Mouse (Mus musculus): ENCODE measurements around the gene Pate2.

The Pate2 gene

GRCm38 (mm10) chr9:35569571-35570534 is at the start of gene Pate2, which contains the start of gene Hyls1:
Gene Pate2 (plus strand): TSS chr9:35570284.
Gene Hyls1 (minus strand): TSS chr9:35570398.
- DNase-seq, result peak; percentile 98

GRCm38 (mm10) chr9:35520631-35521348 is 49.3 kb upstream of the Pate2 start:
- DNase-seq, result no peak

GRCm38 (mm10) chr9:35522241-35522640 is 47.8 kb upstream of the Pate2 start:
- DNase-seq, result no peak

- peak; percentile 16 for DNase-seq
Measured at GRCm38 (mm10) chr9:35522821-35523515, 47.1 kb upstream of the Pate2 start.

- DNase-seq, result peak; percentile 51
Measured at GRCm38 (mm10) chr9:35523541-35523940, 46.5 kb upstream of the Pate2 start.

- peak; percentile 81 for DNase-seq
Measured at GRCm38 (mm10) chr9:35523941-35524411, 46.1 kb upstream of the Pate2 start.

GRCm38 (mm10) chr9:35529141-35529540 is 40.9 kb upstream of the Pate2 start:
- no peak for DNase-seq

GRCm38 (mm10) chr9:35529796-35530195 is 40.3 kb upstream of the Pate2 start:
- DNase-seq, result no peak

GRCm38 (mm10) chr9:35533266-35533665 is 36.8 kb upstream of the Pate2 start:
- DNase-seq, result peak; percentile 37

GRCm38 (mm10) chr9:35535110-35535509 is 35.0 kb upstream of the Pate2 start:
- peak; percentile 58 for DNase-seq

GRCm38 (mm10) chr9:35535876-35536275 is 34.2 kb upstream of the Pate2 start:
- DNase-seq, result no peak

- DNase-seq, result no peak
Measured at GRCm38 (mm10) chr9:35539001-35539750, 30.9 kb upstream of the Pate2 start.

GRCm38 (mm10) chr9:35541024-35541423 is 29.1 kb upstream of the Pate2 start:
- DNase-seq, result no peak

GRCm38 (mm10) chr9:35541488-35541887 is 28.6 kb upstream of the Pate2 start:
- DNase-seq, result peak; percentile 84

- no peak for DNase-seq
Measured at GRCm38 (mm10) chr9:35541941-35542340, 28.1 kb upstream of the Pate2 start.

- no peak for DNase-seq
Measured at GRCm38 (mm10) chr9:35543099-35543860, 26.8 kb upstream of the Pate2 start.

GRCm38 (mm10) chr9:35544666-35545065 is 25.4 kb upstream of the Pate2 start:
- no peak for DNase-seq

- no peak for DNase-seq
Measured at GRCm38 (mm10) chr9:35545704-35546103, 24.4 kb upstream of the Pate2 start.

- DNase-seq, result no peak
Measured at GRCm38 (mm10) chr9:35546745-35547144, 23.3 kb upstream of the Pate2 start.

GRCm38 (mm10) chr9:35548455-35548854 is 21.6 kb upstream of the Pate2 start:
- no peak for DNase-seq

- no peak for DNase-seq
Measured at GRCm38 (mm10) chr9:35556494-35557102, 13.5 kb upstream of the Pate2 start.

All from lung, postnatal 36 days (tissue).